Mouse (Mus musculus) ES-E14 (cell line): Measurements from ENCODE around the gene Lsg1. TPM values are rescaled to one million over a fixed set of nuclear protein-coding genes. Genes with fewer than 3 reads are reported as not detected.

Source experiments
- DNase-seq: peaks from one replicate; pipeline ENCODE4 v3.0.0-alpha.2; 2013; ENCODE audit warnings: low read depth, low spot score
- H3K27ac ChIP-seq: 2 replicates; pipeline ENCODE4 v1.5.1; 2012; ENCODE audit warnings: low read depth, mild to moderate bottlenecking, low read length, moderate library complexity, mixed read lengths; ENCODE audit not compliant: poor library complexity, insufficient read depth, severe bottlenecking
- H3K36me3 ChIP-seq: 2 replicates; pipeline ENCODE4 v1.6.1; 2012; ENCODE audit warnings: mild to moderate bottlenecking, low read length, moderate library complexity, mixed read lengths; ENCODE audit not compliant: control insufficient read depth, poor library complexity, insufficient read depth, severe bottlenecking
- H3K4me1 ChIP-seq, 2 experiments: fragments of 150-350 bp in 1 of 2; sonication (generic) in 1 of 2; 2 replicates each; pipeline ENCODE4 v1.6.1; 2012; ENCODE audit warnings: low read length in 2 of 2, mild to moderate bottlenecking in 1 of 2, mixed read lengths in 1 of 2; ENCODE audit not compliant: control insufficient read depth in 2 of 2, insufficient read depth in 2 of 2, poor library complexity in 1 of 2
- H3K4me3 ChIP-seq, 2 experiments: fragments of 150-350 bp in 1 of 2; sonication (generic) in 1 of 2; 2 replicates each; pipeline ENCODE4 v1.5.1; 2012; ENCODE audit warnings: low read length in 2 of 2, low read depth in 1 of 2, mild to moderate bottlenecking in 1 of 2, mixed read lengths in 1 of 2; ENCODE audit not compliant: insufficient read depth in 1 of 2, poor library complexity in 1 of 2, severe bottlenecking in 1 of 2
- H3K9ac ChIP-seq: 2 replicates; pipeline ENCODE4 v1.6.1; 2012; ENCODE audit warnings: low read depth, mild to moderate bottlenecking, low read length, mixed read lengths; ENCODE audit not compliant: poor library complexity, insufficient read depth, severe bottlenecking
- H3K9me3 ChIP-seq: fragments of 150-350 bp; sonication (generic); 2 replicates; pipeline ENCODE4 v1.6.1; 2012; ENCODE audit warnings: low read depth, mild to moderate bottlenecking, low read length; ENCODE audit not compliant: control insufficient read depth, insufficient read depth
- CHD2 ChIP-seq: IDR thresholded peaks from 2 replicates; pipeline ENCODE4 v1.6.1; 2014; ENCODE audit warnings: mild to moderate bottlenecking, low read depth, low read length, inconsistent platforms
- HCFC1 ChIP-seq: IDR thresholded peaks from 2 replicates; pipeline ENCODE4 v1.6.1; 2012; ENCODE audit warnings: low read length, inconsistent platforms, borderline replicate concordance; ENCODE audit not compliant: insufficient read depth
- MAFK ChIP-seq: IDR thresholded peaks from 2 replicates; pipeline ENCODE4 v1.6.1; 2014; ENCODE audit warnings: mild to moderate bottlenecking, low read depth, low read length, inconsistent platforms; ENCODE audit not compliant: insufficient read depth
- ZC3H11A ChIP-seq: IDR thresholded peaks from 2 replicates; pipeline ENCODE4 v1.6.1; 2012; ENCODE audit warnings: low read depth, mild to moderate bottlenecking, inconsistent platforms, low read length, borderline replicate concordance
- ZNF384 ChIP-seq: IDR thresholded peaks from 2 replicates; pipeline ENCODE4 v1.6.1; 2012; ENCODE audit warnings: low read depth, low read length, inconsistent platforms
- in situ Hi-C, 2 experiments: fragments of 600-800 bp; cut with MboI; formaldehyde crosslinking; loops; one replicate each; pipeline ENCODE4 v1.15.1; 2025; ENCODE audit warnings: low sequenced_read_pairs in 2 of 2, inconsistent platforms in 1 of 2; ENCODE audit not compliant: unreplicated experiment in 2 of 2
- total RNA-seq: library from RNA; depleted of rRNA; stranded (reverse); fragments of 300-350 nt; gene quantifications from 2 replicates; pipeline ENCODE4 v1.2.3, GENCODE M21; 2012

Gene Lsg1
- total RNA-seq, 1 experiment = 87.2 TPM

DNA sequence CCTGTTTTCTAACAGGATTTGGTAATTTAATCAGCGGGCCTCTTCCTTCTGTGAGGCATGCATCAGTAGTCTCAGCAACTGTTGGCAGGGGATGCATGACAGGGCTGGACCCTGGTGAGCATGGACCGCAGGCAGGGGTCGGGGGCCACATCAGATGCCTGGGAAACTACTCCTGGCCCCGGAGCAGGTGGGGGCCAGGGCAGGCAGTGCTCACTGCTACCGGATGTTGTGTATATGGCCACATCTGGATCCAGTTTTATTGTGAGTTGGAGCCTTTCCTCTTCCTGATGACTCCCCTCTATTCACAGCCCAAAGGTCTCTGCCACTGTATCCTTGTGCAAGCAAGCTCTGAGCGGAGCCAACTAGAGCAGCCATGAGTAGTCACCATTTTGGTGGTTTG is 18.1 kb upstream of the Lsg1 start:
- DNase-seq = no peak
- H3K9ac ChIP-seq = no peak overlapping the region
- no peak for TF ChIP-seq CHD2
- no peak for TF ChIP-seq MAFK
- TF ChIP-seq ZNF384 = no peak
- no peak for TF ChIP-seq ZC3H11A
- TF ChIP-seq HCFC1 = no peak
- H3K4me1 ChIP-seq = peaks cover 12 to 31% of the 10 kb centered on the region in 2 experiments; a peak in 2 of 4 replicates
- no peak overlapping the region for H3K4me3 ChIP-seq
- H3K9me3 ChIP-seq = no peaks in the 10 kb centered on the region
- H3K36me3 ChIP-seq = peaks cover 13% of the 10 kb centered on the region
- in situ Hi-C loops = no loop called here
- H3K27ac ChIP-seq = no peak overlapping the region

DNA sequence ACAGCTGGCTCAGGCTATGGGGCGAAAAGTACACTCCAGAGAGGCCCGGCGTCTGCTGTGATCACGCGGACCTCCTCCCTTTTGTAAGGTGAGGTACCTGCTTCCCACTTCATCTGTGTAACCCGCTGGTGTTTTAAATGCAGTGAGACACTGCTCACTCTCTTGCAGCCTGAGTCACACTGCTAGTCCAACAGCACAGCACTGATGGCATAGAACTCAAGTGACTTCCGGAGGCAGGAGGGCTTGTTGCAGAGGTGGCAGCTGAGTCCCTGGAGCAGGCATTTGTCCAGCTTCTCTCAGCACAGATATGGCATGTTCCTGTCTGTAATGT is 17.4 kb upstream of the Lsg1 start:
- Histone ChIP-seq H3K27ac (no peak overlapping the region), H3K36me3 (peaks cover 13% of the 10 kb centered on the region), H3K9me3 (no peaks in the 10 kb centered on the region), H3K9ac (no peak overlapping the region), H3K4me1 (peaks cover 12 to 31% of the 10 kb centered on the region in 2 experiments; a peak in 2 of 4 replicates), H3K4me3 (no peak overlapping the region)
- no peak for DNase-seq
- TF ChIP-seq CHD2 (no peak), MAFK (no peak), ZC3H11A (no peak), HCFC1 (no peak), ZNF384 (no peak)
- in situ Hi-C loops = no loop called here

DNA sequence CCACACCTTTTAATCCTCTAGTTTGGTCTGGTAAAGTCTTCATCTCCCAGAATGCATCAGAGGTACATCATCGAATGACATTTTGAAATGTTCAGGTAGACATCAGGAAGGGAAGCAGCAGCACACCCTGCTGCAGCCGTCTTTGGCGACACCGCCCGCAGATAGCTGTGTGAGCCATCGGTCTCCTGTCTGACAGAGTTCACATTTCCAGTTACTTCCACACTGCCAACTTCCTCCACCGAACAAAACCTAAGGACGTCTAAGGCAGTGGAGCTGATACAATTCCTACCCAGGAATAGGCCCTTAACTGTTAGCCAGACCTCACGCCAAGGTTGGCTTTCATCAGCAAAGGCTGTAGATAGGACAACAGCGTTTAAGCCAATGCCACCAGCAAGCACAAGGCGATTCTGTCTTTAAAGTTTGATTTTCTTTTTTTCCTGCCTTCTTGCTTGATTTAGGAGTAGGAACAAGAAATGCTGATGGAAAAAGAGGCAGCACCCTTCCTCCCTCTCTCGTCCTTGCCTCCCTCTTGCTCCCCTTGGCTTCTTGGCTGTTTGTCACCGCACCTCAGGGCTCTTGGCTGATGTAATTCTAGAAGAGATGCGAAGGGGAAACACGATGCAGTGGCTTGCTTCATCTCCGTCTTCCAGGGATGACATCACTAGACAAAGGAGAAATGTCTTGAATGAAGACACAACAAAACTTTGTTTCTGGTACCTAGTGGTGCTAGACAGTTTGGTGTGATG is 16.8 kb upstream of the Lsg1 start:
- peaks cover 12 to 31% of the 10 kb centered on the region in 2 experiments; a peak in 2 of 4 replicates for H3K4me1 ChIP-seq
- peaks cover 13% of the 10 kb centered on the region for H3K36me3 ChIP-seq
- H3K9ac ChIP-seq = no peak overlapping the region
- DNase-seq = no peak
- H3K4me3 ChIP-seq = no peak overlapping the region
- in situ Hi-C loops = no loop called here
- TF ChIP-seq ZC3H11A (no peak), ZNF384 (no peak), MAFK (no peak), CHD2 (no peak), HCFC1 (no peak)
- H3K9me3 ChIP-seq = no peaks in the 10 kb centered on the region
- H3K27ac ChIP-seq = no peak overlapping the region

DNA sequence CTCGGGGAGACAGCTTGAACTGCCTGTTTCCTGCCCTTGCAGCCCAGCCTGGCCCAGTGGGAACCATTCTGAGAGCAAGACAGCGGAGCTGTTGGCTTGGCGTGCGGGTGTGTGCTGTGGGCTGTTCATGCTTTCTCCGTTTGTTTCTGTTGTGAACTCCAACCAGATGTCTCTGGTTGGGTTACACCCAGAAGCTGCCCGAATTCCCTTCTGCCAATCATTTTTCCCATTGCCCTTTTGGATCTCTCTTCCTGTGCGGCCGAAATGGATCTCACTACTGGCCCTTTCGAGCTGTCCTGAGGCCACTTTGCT is 16.1 kb upstream of the Lsg1 start:
- 0 out of 4 replicates have a peak overlapping the region, but pooled peaks of 1 of the 2 experiments have one; percentile 17 for H3K4me3 ChIP-seq
- H3K4me1 ChIP-seq = peaks cover 12 to 31% of the 10 kb centered on the region in 2 experiments; a peak in 2 of 4 replicates
- in situ Hi-C loops = no loop called here
- H3K36me3 ChIP-seq = peaks cover 13% of the 10 kb centered on the region
- TF ChIP-seq ZNF384 (no peak), MAFK (no peak), CHD2 (no peak), HCFC1 (no peak), ZC3H11A (no peak)
- H3K9ac ChIP-seq = peak overlapping the region; percentile 4; the same call in 1 of the 2 replicates
- no peak for DNase-seq
- no peaks in the 10 kb centered on the region for H3K9me3 ChIP-seq
- no peak overlapping the region for H3K27ac ChIP-seq
